Mouse (Mus musculus) liver, embryonic 11.5 days (tissue): ENCODE measurements around the gene Exoc4. TPM values are rescaled to one million over a fixed set of nuclear protein-coding genes. Genes with fewer than 3 reads are reported as not detected.

ENCODE experiments used
- ATAC-seq: fragments of 200-750 bp; cut with Nextera tagmentation; replicated peaks from 2 replicates; pipeline ENCODE4 v1.8.0; 2017; ENCODE audit warnings: moderate number of reproducible peaks, mild to moderate bottlenecking, moderate TSS enrichment, moderate library complexity; ENCODE audit not compliant: low FRiP score
- DNase-seq: peaks from one replicate; pipeline ENCODE4 v3.0.0-alpha.2; 2017; ENCODE audit warnings: low spot score
- H3K27ac ChIP-seq: fragments of 300-500 bp; sonication (generic); 2 replicates; pipeline ENCODE4 v1.5.1; 2014; ENCODE audit warnings: mild to moderate bottlenecking, low read depth, low read length, control low read depth
- H3K27me3 ChIP-seq: fragments of 300-500 bp; sonication (generic); replicated peaks from 2 replicates; pipeline ENCODE4 v1.6.1; 2014; ENCODE audit warnings: low read length, mixed read lengths; ENCODE audit not compliant: control insufficient read depth, insufficient read depth
- H3K36me3 ChIP-seq: fragments of 300-500 bp; sonication (generic); 2 replicates; pipeline ENCODE4 v1.6.1; 2014; ENCODE audit warnings: mild to moderate bottlenecking, low read length, moderate library complexity, mixed read lengths; ENCODE audit not compliant: control insufficient read depth, insufficient read depth
- H3K4me1 ChIP-seq: fragments of 300-500 bp; sonication (generic); replicated peaks from 2 replicates; pipeline ENCODE4 v1.6.1; 2014; ENCODE audit warnings: low read length, mixed read lengths; ENCODE audit not compliant: control insufficient read depth, insufficient read depth
- H3K4me2 ChIP-seq: fragments of 300-500 bp; sonication (generic); 2 replicates; pipeline ENCODE4 v1.6.1; 2014; ENCODE audit warnings: mild to moderate bottlenecking, control low read depth, moderate library complexity
- H3K4me3 ChIP-seq: fragments of 300-500 bp; sonication (generic); 2 replicates; pipeline ENCODE4 v1.5.1; 2014; ENCODE audit warnings: low read depth, low read length, control low read depth
- H3K9ac ChIP-seq: fragments of 300-500 bp; sonication (generic); 2 replicates; pipeline ENCODE4 v1.6.1; 2014; ENCODE audit warnings: low read depth, low read length, control low read depth
- H3K9me3 ChIP-seq: fragments of 300-500 bp; sonication (generic); 2 replicates; pipeline ENCODE4 v1.6.1; 2016; ENCODE audit warnings: low read length, inconsistent platforms, mixed read lengths; ENCODE audit not compliant: control insufficient read depth
- WGBS: fragments of 180-500 bp; shearing (Covaris S2); extraction: QIAGEN DNeasy Blood & Tissue Kit; methylation state at CpG from one replicate; pipeline ENCODE4 v1.1.7; 2014; 5-methylcytosine and 5-hydroxymethylcytosine counted together
- polyA plus RNA-seq: library from polyadenylated mRNA; unstranded; fragments of >200 nt; fragmentation: Nextera tagmentation; extraction: Ambion mirVana; gene quantifications from 2 replicates; pipeline ENCODE4 v1.2.1, GENCODE M21; 2014

Exoc4 gene
- polyA plus RNA-seq, 1 experiment from 2014 or later: 20.9 TPM

DNA sequence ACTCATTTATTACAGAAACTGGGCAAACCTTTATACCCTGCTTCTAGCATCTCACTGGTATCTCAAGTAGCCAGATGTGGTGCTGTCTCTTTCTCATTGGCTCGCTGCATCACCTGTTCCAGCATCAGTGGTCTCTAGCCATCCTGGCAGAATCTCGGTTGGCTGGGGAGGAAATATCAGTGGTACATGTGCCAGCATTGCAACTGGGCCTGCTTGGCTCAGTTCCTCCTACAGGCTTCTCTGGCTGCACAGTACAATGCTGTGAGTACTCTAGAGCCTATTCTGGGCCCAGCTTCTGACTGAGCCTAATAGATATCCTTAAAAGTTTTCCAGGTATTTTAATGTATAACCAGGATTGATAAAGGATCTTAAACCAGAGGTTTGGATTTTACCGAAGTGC is 582.4 kb downstream of the Exoc4 start:
- ATAC-seq (no peak), DNase-seq (no peak)
- no peaks in the 10 kb centered on the region for H3K36me3 ChIP-seq
- H3K4me1 ChIP-seq: no peaks in the 10 kb centered on the region
- 82% methylated on average over 3 of the region's 3 CpGs for WGBS
- no peak overlapping the region for H3K4me3 ChIP-seq
- H3K27me3 ChIP-seq: no peaks in the 10 kb centered on the region
- H3K4me2 ChIP-seq: no peak overlapping the region
- H3K9me3 ChIP-seq: no peaks in the 10 kb centered on the region
- no peak overlapping the region for H3K27ac ChIP-seq
- no peak overlapping the region for H3K9ac ChIP-seq

DNA sequence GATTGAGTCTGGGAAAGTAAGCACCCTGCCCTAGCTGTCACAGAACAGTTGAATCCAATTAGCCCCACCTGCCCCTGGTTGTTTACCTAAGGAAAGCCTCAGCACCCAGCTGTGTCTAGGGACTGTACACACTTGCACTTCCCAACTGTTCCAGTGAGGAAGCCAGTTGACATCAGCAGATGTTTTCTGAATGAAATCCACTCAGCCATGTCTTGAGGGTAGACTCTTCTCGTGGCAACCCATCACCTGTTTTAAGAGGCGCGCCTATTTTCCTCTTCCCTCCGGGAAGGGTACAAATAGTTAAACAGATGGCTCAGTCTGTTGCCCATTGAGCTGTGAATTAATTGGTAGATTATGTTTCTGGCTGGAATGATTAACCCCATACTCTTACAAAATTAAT is 584.1 kb downstream of the Exoc4 start:
- Histone ChIP-seq H3K4me3 (no peak overlapping the region), H3K4me2 (no peak overlapping the region), H3K9me3 (no peaks in the 10 kb centered on the region), H3K9ac (no peak overlapping the region), H3K27ac (no peak overlapping the region), H3K4me1 (no peaks in the 10 kb centered on the region), H3K36me3 (no peaks in the 10 kb centered on the region), H3K27me3 (no peaks in the 10 kb centered on the region)
- no peak for DNase-seq
- WGBS: 95% methylated on average over 4 of the region's 4 CpGs
- no peak for ATAC-seq

DNA sequence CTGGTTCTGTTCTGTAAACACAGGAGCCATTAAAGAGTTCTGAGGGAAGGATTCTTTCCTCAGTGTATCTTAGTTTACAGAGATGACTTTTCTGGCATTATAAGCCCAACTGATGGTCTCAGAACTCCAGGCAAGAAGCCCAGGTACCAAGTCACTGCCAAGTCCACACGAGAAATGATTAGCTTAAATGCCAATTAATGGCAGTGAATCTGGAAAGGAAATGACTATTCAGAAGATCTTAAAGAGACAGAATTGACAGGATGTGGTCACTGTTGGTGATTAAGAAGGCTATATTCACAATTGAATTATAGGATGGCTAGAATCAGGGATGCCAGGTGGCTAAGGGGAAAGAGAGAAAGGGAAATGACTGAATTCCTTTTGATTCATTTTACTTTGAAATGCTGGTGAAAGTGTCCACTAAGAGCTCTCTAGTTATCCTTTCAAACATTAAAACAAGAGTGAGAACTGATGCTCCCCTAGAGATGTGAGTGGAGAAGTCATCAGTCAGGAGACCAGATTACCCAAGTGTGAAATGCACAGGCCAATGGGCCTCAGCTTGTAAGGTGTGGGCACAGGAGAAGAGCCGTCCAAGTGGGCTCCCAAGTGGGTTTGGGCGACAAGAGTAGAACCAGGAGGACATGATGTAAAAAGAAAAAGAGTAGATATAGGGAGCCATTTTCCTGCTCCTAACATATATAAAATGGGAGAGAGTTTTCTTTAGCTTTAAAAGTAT is 587.3 kb downstream of the Exoc4 start:
- no peaks in the 10 kb centered on the region for H3K36me3 ChIP-seq
- DNase-seq (no peak), ATAC-seq (no peak)
- no peak overlapping the region for H3K4me3 ChIP-seq
- 83% methylated on average over 3 of the region's 3 CpGs for WGBS
- no peak overlapping the region for H3K27ac ChIP-seq
- no peak overlapping the region for H3K4me2 ChIP-seq
- no peaks in the 10 kb centered on the region for H3K27me3 ChIP-seq
- no peaks in the 10 kb centered on the region for H3K4me1 ChIP-seq
- no peaks in the 10 kb centered on the region for H3K9me3 ChIP-seq
- H3K9ac ChIP-seq: no peak overlapping the region

DNA sequence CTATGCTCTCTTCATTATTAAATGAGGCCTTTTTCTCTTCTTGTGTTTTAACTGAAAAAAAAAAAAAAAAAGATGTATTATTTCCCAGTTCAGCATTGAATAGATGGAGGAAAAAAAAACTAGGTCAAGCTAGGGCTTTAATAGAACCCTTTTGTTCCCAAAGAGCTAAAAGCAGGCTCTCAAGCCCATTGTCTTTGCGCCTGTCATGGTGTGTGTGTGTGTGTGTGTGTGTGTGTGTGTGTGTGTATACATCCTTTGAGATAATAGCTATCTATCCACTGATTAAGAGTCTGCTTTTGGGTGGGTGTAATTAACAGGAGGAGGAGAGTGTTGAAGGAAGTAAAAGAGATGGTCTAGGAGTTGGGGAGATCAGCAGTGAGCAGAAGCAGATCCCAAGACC is 594.0 kb downstream of the Exoc4 start:
- ATAC-seq (no peak), DNase-seq (no peak)
- no peaks in the 10 kb centered on the region for H3K27me3 ChIP-seq
- no peak overlapping the region for H3K4me3 ChIP-seq
- H3K4me2 ChIP-seq: no peak overlapping the region
- 48% methylated on average over 1 of the region's 1 CpGs for WGBS
- no peaks in the 10 kb centered on the region for H3K4me1 ChIP-seq
- H3K27ac ChIP-seq: no peak overlapping the region
- no peaks in the 10 kb centered on the region for H3K36me3 ChIP-seq
- no peaks in the 10 kb centered on the region for H3K9me3 ChIP-seq
- H3K9ac ChIP-seq: no peak overlapping the region

DNA sequence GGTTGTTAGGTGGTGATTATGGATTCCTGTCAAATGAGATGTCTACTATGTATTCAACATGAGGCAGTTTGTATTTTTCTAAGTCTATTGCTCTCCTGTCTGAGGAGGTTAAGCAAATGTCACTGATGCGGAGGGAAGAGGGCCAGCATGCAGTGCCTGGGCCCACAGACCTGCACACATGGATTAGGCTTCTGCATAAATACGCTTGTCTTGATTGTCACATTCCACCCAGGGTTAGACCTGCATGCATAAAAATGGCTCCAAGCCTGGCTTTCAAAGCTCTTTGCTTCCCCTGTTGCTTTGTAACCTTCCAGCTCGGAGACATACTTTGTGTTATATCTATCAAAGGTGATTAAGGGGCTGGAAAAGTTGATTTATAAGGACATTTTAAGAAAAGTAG is 610.2 kb downstream of the Exoc4 start:
- H3K27ac ChIP-seq: no peak overlapping the region
- no peak overlapping the region for H3K4me2 ChIP-seq
- no peaks in the 10 kb centered on the region for H3K9me3 ChIP-seq
- H3K4me3 ChIP-seq: no peak overlapping the region
- ATAC-seq: no peak
- no peaks in the 10 kb centered on the region for H3K4me1 ChIP-seq
- no peak for DNase-seq
- H3K27me3 ChIP-seq: no peaks in the 10 kb centered on the region
- 85% methylated on average over 3 of the region's 3 CpGs for WGBS
- no peak overlapping the region for H3K9ac ChIP-seq
- H3K36me3 ChIP-seq: no peaks in the 10 kb centered on the region

DNA sequence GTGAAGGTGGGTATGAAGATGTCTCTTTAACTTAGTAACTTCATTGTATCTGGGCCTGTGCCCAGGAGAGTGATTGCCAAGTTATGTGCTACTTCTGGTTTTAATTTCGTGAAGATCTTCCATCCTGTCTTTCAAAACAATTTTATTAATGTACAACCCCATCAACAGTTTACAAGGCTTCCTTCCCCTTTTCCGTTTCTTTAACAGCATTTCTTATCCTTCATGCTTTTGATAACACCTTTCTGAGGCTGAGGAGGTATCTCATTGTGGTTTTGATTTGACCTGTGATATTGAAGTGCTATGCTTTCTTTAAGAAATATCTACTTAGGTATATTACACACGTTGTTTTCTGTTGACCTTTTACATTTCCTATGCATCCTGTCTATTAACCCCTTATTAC is 616.9 kb downstream of the Exoc4 start:
- no peak for DNase-seq
- Histone ChIP-seq H3K36me3 (no peaks in the 10 kb centered on the region), H3K27me3 (no peaks in the 10 kb centered on the region), H3K4me1 (no peaks in the 10 kb centered on the region), H3K27ac (no peak overlapping the region), H3K9ac (no peak overlapping the region), H3K4me2 (no peak overlapping the region), H3K4me3 (no peak overlapping the region), H3K9me3 (no peaks in the 10 kb centered on the region)
- ATAC-seq: no peak
- 57% methylated on average over 3 of the region's 3 CpGs for WGBS

DNA sequence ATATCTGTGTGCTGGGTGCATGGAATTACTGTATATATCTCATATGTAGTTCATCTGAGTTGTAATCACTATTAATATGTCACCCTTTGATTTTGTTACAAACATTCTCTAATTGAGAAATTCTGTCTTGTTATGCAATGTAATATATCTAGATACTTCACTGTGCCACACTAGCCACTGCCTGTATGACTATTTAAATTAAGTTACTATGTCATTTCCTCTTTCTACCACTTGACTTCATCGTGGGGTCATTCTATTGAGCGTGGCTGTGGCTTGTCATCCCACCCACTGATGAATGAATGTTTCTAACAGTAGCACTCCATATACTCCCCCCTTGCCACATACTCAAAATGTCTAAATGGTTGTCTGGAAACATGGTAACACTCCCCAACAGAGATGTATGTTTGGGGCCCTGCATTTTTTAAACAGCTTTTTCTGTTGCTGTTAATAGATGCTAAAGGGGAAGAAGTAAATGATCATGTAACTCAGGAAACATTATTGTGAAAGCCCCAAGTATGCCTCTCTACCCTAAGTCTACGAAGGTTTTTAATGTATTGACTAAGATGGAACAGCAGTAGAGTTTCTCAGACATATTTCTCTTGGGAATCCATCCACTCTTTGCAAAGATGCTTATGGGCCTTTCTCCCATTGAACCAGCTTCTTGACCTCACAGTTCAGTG is 618.2 kb downstream of the Exoc4 start:
- no peak overlapping the region for H3K9ac ChIP-seq
- H3K4me1 ChIP-seq: no peaks in the 10 kb centered on the region; the same call in 1 of the 2 replicates
- no peaks in the 10 kb centered on the region for H3K9me3 ChIP-seq
- no peak overlapping the region for H3K27ac ChIP-seq
- WGBS: 68% methylated on average over 3 of the region's 3 CpGs
- H3K4me2 ChIP-seq: no peak overlapping the region
- H3K4me3 ChIP-seq: no peak overlapping the region
- ATAC-seq (no peak), DNase-seq (no peak)
- H3K36me3 ChIP-seq: no peaks in the 10 kb centered on the region
- H3K27me3 ChIP-seq: no peaks in the 10 kb centered on the region

DNA sequence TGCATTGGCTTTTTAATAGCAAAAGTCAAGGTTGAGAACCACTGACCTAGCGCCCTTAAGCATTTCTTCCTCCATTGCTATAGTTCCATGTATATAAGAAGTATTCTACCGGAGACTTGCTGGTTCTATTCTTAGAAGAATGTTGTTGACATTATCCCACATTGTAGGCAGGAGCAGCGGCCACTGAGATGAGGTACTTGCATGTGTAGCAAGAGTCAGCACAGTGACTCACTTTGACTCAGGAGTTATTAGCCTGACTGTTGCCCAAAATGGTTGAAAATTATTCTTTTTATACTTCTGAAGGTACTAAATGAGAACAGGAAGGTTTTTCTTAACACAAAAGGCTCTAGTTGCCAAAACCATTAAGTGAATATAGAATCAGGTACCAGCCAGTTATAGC is 620.4 kb downstream of the Exoc4 start:
- no peak overlapping the region for H3K4me2 ChIP-seq
- H3K9ac ChIP-seq: no peak overlapping the region
- WGBS: 85% methylated on average over 3 of the region's 3 CpGs
- no peak for DNase-seq
- H3K36me3 ChIP-seq: no peaks in the 10 kb centered on the region
- no peak overlapping the region for H3K27ac ChIP-seq
- no peak for ATAC-seq
- H3K27me3 ChIP-seq: no peaks in the 10 kb centered on the region
- no peak overlapping the region for H3K4me3 ChIP-seq
- H3K9me3 ChIP-seq: no peaks in the 10 kb centered on the region
- no peaks in the 10 kb centered on the region; the same call in 1 of the 2 replicates for H3K4me1 ChIP-seq
